Mouse (Mus musculus): ENCODE data around the gene Trim2. TPM values are rescaled to one million over a fixed set of nuclear protein-coding genes. Genes with fewer than 3 reads are reported as not detected.

Gene Trim2
- polyA plus RNA-seq (2016; fragmentation: Nextera tagmentation; extraction: Ambion mirVana) = 32.1 and 36.4 TPM in 2 replicates

GRCm38 (mm10) chr3:84306777-84307176, at the start of gene Trim2:
Trim2 (minus strand) TSS chr3:84306877.
- Histone ChIP-seq H3K4me1 (peaks cover 40% of the 10 kb centered on the region), H3K4me3 (peak within 1 kb of the TSS; percentile 56; the same call in 1 of the 2 replicates), H3K36me3 (replicated peaks) (no peaks in the 10 kb centered on the region), H3K27ac (no peak within 1 kb of the TSS), H3K27me3 (ENCODE audit: poor library complexity, severe bottlenecking) (peaks cover 63% of the 10 kb centered on the region), H3K9me3 (no peaks in the 10 kb centered on the region; the same call in 1 of the 2 replicates)
- 94% methylated on average over 3 of the region's 3 CpGs for WGBS
- DNase-seq (ENCODE audit: extremely low spot score, low spot score) = no peak

- H3K4me1 ChIP-seq = peaks cover 12% of the 10 kb centered on the region
- H3K9me3 ChIP-seq = no peaks in the 10 kb centered on the region
- 55% methylated on average over 12 of the region's 12 CpGs for whole genome bisulfite sequencing
These were observed 49.4 kb upstream of the Trim2 start for GRCm38 (mm10) chr3:84355930-84356689.

GRCm38 (mm10) chr3:84352353-84353034, 45.8 kb upstream of the Trim2 start:
- peak; percentile 65 for DNase-seq (ENCODE audit: extremely low spot score, low spot score)
- no peaks in the 10 kb centered on the region for H3K9me3 ChIP-seq
- no peak overlapping the region for H3K27ac ChIP-seq
- WGBS = 45% methylated on average over 5 of the region's 5 CpGs
- peaks cover 19% of the 10 kb centered on the region for H3K4me1 ChIP-seq
- H3K27me3 ChIP-seq (ENCODE audit: poor library complexity, severe bottlenecking) = peaks cover 20% of the 10 kb centered on the region
- H3K4me3 ChIP-seq = no peak overlapping the region
- H3K36me3 ChIP-seq (replicated peaks) = no peaks in the 10 kb centered on the region

More at GRCm38 (mm10) chr3:84355930-84356689, 49.4 kb upstream of the Trim2 start:
- Histone ChIP-seq H3K27ac (no peak overlapping the region), H3K27me3 (ENCODE audit: poor library complexity, severe bottlenecking) (peaks cover 5% of the 10 kb centered on the region; the same call in 1 of the 2 replicates), H3K36me3 (replicated peaks) (no peaks in the 10 kb centered on the region), H3K4me3 (no peak overlapping the region)
- no peak for DNase-seq (ENCODE audit: extremely low spot score, low spot score)

GRCm38 (mm10) chr3:84350311-84350710, 43.6 kb upstream of the Trim2 start:
- no peak for DNase-seq (ENCODE audit: extremely low spot score, low spot score)
- Histone ChIP-seq H3K27ac (no peak overlapping the region), H3K27me3 (ENCODE audit: poor library complexity, severe bottlenecking) (peaks cover 42% of the 10 kb centered on the region), H3K4me1 (peaks cover 32% of the 10 kb centered on the region), H3K36me3 (replicated peaks) (no peaks in the 10 kb centered on the region), H3K9me3 (no peaks in the 10 kb centered on the region), H3K4me3 (no peak overlapping the region)
- WGBS = 90% methylated on average over 6 of the region's 6 CpGs

- H3K9me3 ChIP-seq = no peaks in the 10 kb centered on the region
- no peak for DNase-seq (ENCODE audit: extremely low spot score, low spot score)
- WGBS = 92% methylated on average over 10 of the region's 10 CpGs
- H3K27ac ChIP-seq = no peak overlapping the region
- no peak overlapping the region for H3K4me3 ChIP-seq
- H3K27me3 ChIP-seq (ENCODE audit: poor library complexity, severe bottlenecking) = peaks cover 45% of the 10 kb centered on the region
- peaks cover 38% of the 10 kb centered on the region for H3K4me1 ChIP-seq
- no peaks in the 10 kb centered on the region for H3K36me3 ChIP-seq (replicated peaks)
These were observed 43.1 kb upstream of the Trim2 start for GRCm38 (mm10) chr3:84349771-84350170.

GRCm38 (mm10) chr3:84347426-84347825, 40.7 kb upstream of the Trim2 start:
- peaks cover 59% of the 10 kb centered on the region for H3K27me3 ChIP-seq (ENCODE audit: poor library complexity, severe bottlenecking)
- 70% methylated on average over 4 of the region's 4 CpGs for WGBS

GRCm38 (mm10) chr3:84346456-84347150, 39.9 kb upstream of the Trim2 start:
- H3K27ac ChIP-seq = no peak overlapping the region
- 27% methylated on average over 10 of the region's 10 CpGs for WGBS

More at GRCm38 (mm10) chr3:84347426-84347825, 40.7 kb upstream of the Trim2 start:
- H3K4me3 ChIP-seq = no peak overlapping the region
- no peaks in the 10 kb centered on the region for H3K36me3 ChIP-seq (replicated peaks)
- H3K27ac ChIP-seq = no peak overlapping the region
- DNase-seq (ENCODE audit: extremely low spot score, low spot score) = no peak
- H3K9me3 ChIP-seq = no peaks in the 10 kb centered on the region
- H3K4me1 ChIP-seq = peaks cover 39% of the 10 kb centered on the region

GRCm38 (mm10) chr3:84345646-84345980, 38.9 kb upstream of the Trim2 start:
- Histone ChIP-seq H3K9me3 (no peaks in the 10 kb centered on the region), H3K4me3 (peak overlapping the region; percentile 47), H3K36me3 (replicated peaks) (no peaks in the 10 kb centered on the region), H3K27me3 (ENCODE audit: poor library complexity, severe bottlenecking) (peaks cover 54% of the 10 kb centered on the region), H3K4me1 (peaks cover 44% of the 10 kb centered on the region), H3K27ac (no peak overlapping the region)
- no peak for DNase-seq (ENCODE audit: extremely low spot score, low spot score)
- 47% methylated on average over 6 of the region's 6 CpGs for WGBS

More at GRCm38 (mm10) chr3:84346456-84347150, 39.9 kb upstream of the Trim2 start:
- H3K4me3 ChIP-seq = no peak overlapping the region
- no peak for DNase-seq (ENCODE audit: extremely low spot score, low spot score)
- no peaks in the 10 kb centered on the region for H3K36me3 ChIP-seq (replicated peaks)
- H3K4me1 ChIP-seq = peaks cover 39% of the 10 kb centered on the region
- peaks cover 58% of the 10 kb centered on the region for H3K27me3 ChIP-seq (ENCODE audit: poor library complexity, severe bottlenecking)
- H3K9me3 ChIP-seq = no peaks in the 10 kb centered on the region

GRCm38 (mm10) chr3:84344725-84345645, 38.3 kb upstream of the Trim2 start:
- DNase-seq (ENCODE audit: extremely low spot score, low spot score) = peak; percentile 80
- peak overlapping the region; percentile 47 for H3K4me3 ChIP-seq
- peaks cover 54% of the 10 kb centered on the region for H3K27me3 ChIP-seq (ENCODE audit: poor library complexity, severe bottlenecking)
- no peaks in the 10 kb centered on the region for H3K36me3 ChIP-seq (replicated peaks)
- peaks cover 42% of the 10 kb centered on the region for H3K4me1 ChIP-seq
- no peaks in the 10 kb centered on the region for H3K9me3 ChIP-seq
- 10% methylated on average over 28 of the region's 28 CpGs for WGBS
- H3K27ac ChIP-seq = no peak overlapping the region; the same call in 1 of the 2 replicates

- Histone ChIP-seq H3K9me3 (no peaks in the 10 kb centered on the region), H3K36me3 (replicated peaks) (no peaks in the 10 kb centered on the region), H3K27ac (no peak overlapping the region), H3K4me1 (peaks cover 42% of the 10 kb centered on the region), H3K4me3 (no peak overlapping the region), H3K27me3 (ENCODE audit: poor library complexity, severe bottlenecking) (peaks cover 45% of the 10 kb centered on the region)
- no peak for DNase-seq (ENCODE audit: extremely low spot score, low spot score)
- WGBS = 91% methylated on average over 9 of the region's 9 CpGs
These were observed 36.4 kb upstream of the Trim2 start for GRCm38 (mm10) chr3:84343101-84343500.

- no peaks in the 10 kb centered on the region for H3K36me3 ChIP-seq (replicated peaks)
- peaks cover 32% of the 10 kb centered on the region for H3K27me3 ChIP-seq (ENCODE audit: poor library complexity, severe bottlenecking)
- 76% methylated on average over 7 of the region's 7 CpGs for WGBS
- no peak overlapping the region for H3K27ac ChIP-seq
- H3K4me1 ChIP-seq = peaks cover 32% of the 10 kb centered on the region
- no peaks in the 10 kb centered on the region for H3K9me3 ChIP-seq
- no peak for DNase-seq (ENCODE audit: extremely low spot score, low spot score)
- no peak overlapping the region for H3K4me3 ChIP-seq
These were observed 35.1 kb upstream of the Trim2 start for GRCm38 (mm10) chr3:84341811-84342210.

GRCm38 (mm10) chr3:84337585-84337984, 30.9 kb upstream of the Trim2 start:
- 54% methylated on average over 10 of the region's 11 CpGs for WGBS
- no peak for DNase-seq (ENCODE audit: extremely low spot score, low spot score)
- Histone ChIP-seq H3K36me3 (replicated peaks) (no peaks in the 10 kb centered on the region), H3K27me3 (ENCODE audit: poor library complexity, severe bottlenecking) (peaks cover 40% of the 10 kb centered on the region), H3K4me3 (no peak overlapping the region), H3K9me3 (no peaks in the 10 kb centered on the region), H3K27ac (no peak overlapping the region), H3K4me1 (peaks cover 37% of the 10 kb centered on the region)
